Mouse (Mus musculus): ENCODE measurements at regions not wholly inside any gene's neighbourhood (a gene's known extent, or its start where the extent isn't known, plus 50 kb on each side); places are given as distances from the start of the nearest gene placed in this dataset.

DNA sequence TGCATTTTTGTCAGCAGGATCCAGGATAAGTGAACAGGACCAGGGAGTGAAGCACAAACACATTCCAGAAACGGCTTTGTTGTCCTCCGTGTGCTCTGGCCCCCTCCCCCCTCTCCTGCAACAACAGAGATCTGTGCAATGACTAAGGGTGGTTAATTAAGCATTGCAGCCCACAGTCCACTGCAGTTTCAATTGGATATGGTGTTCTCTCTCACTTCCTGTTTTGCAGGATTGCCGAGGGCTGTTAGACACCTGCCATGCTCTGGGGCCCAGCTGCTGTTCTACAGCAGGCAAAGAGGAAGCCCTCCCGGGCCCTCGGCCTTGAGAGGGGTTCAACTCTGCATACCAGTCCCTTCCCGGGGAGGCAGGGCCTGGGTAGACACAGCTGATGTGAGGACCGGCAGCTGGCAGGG lies 293.5 kb downstream of the Maf start:
- H3K27ac ChIP-seq, result no peak overlapping the region
- ATAC-seq (replicated peaks), result 0 out of 2 replicates have a peak, but pooled peaks have one; percentile 24
- no peaks in the 10 kb centered on the region for H3K9me3 ChIP-seq
- WGBS, result 12% methylated on average over 7 of the region's 7 CpGs
- no peaks in the 10 kb centered on the region for H3K27me3 ChIP-seq (replicated peaks)
- no peak overlapping the region for H3K9ac ChIP-seq
- H3K4me2 ChIP-seq, result no peak overlapping the region
- no peak overlapping the region for H3K4me3 ChIP-seq
- H3K4me1 ChIP-seq, result peaks cover 5% of the 10 kb centered on the region
- no peaks in the 10 kb centered on the region for H3K36me3 ChIP-seq (replicated peaks)

DNA sequence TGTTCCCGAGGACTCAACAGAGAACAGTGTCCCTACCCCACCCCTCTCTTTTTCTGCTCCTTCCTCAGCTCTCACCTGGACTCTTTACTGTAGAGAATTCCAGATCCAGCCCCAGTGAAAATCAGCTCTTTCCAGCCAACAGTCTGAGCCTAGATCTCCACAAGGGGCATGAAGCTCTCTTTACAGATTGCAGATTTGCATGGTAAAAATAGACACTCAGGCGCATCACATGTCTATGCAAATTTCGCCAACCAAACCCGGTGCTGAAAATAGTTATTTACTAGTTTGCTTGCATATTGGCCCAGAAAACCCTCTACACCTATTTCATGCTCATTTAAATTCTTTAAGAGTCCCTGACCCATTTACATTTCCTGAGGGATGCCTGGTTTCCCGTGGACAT lies 295.8 kb downstream of the Maf start:
- Histone ChIP-seq H3K4me3 (no peak overlapping the region), H3K9me3 (no peaks in the 10 kb centered on the region), H3K27me3 (replicated peaks) (no peaks in the 10 kb centered on the region), H3K4me1 (peaks cover 5% of the 10 kb centered on the region), H3K27ac (no peak overlapping the region), H3K9ac (no peak overlapping the region), H3K36me3 (replicated peaks) (no peaks in the 10 kb centered on the region), H3K4me2 (no peak overlapping the region)
- no peak for ATAC-seq (replicated peaks)
- WGBS, result 79% methylated on average over 5 of the region's 5 CpGs

DNA sequence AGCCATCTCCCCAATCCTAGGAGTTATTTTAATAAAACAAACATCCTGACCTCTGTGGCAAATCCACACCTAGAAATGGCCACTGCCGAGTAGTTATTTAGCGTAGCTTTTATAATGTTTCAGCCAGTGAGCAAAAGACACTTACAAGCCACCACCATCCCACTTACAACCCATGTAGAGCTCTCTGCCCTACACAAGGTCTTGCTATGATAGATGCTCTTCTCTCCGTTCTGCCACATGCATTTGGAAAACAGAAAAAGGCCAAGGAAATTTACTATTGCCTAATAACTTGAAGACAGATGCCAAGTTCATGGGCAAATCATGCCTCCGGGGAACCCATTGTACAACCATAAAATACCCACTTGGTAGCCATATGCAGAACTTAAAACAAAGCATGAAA lies 296.5 kb downstream of the Maf start:
- ATAC-seq (replicated peaks), result no peak
- H3K9ac ChIP-seq, result no peak overlapping the region
- 94% methylated on average over 4 of the region's 4 CpGs for WGBS
- H3K9me3 ChIP-seq, result no peaks in the 10 kb centered on the region
- no peak overlapping the region for H3K4me3 ChIP-seq
- H3K4me2 ChIP-seq, result no peak overlapping the region
- H3K27ac ChIP-seq, result no peak overlapping the region
- no peaks in the 10 kb centered on the region for H3K27me3 ChIP-seq (replicated peaks)
- H3K36me3 ChIP-seq (replicated peaks), result no peaks in the 10 kb centered on the region
- peaks cover 5% of the 10 kb centered on the region for H3K4me1 ChIP-seq

DNA sequence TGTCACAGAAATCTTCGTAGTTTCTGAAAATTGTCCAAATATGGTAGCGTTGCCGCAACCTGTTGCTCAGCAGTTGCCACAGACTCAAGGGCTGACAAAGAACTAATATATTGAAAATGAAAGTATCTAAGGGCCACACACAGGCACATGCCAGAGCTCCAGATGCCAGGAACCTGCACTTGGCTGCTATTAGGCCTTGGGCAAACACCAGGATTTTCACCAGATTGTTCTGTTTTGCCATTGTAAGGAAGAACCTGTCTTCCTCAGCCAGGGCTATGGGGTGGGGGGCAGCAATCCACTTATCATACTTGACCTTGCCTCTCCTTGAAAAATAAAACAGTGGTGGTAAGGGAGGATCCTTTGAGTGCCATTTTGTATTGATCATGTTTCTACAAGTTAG lies 297.4 kb downstream of the Maf start:
- H3K4me3 ChIP-seq, result no peak overlapping the region
- H3K36me3 ChIP-seq (replicated peaks), result no peaks in the 10 kb centered on the region
- peaks cover 5% of the 10 kb centered on the region for H3K4me1 ChIP-seq
- H3K27ac ChIP-seq, result no peak overlapping the region
- ATAC-seq (replicated peaks), result no peak
- no peaks in the 10 kb centered on the region for H3K27me3 ChIP-seq (replicated peaks)
- H3K4me2 ChIP-seq, result no peak overlapping the region
- WGBS, result 96% methylated on average over 3 of the region's 3 CpGs
- H3K9me3 ChIP-seq, result no peaks in the 10 kb centered on the region
- no peak overlapping the region for H3K9ac ChIP-seq

DNA sequence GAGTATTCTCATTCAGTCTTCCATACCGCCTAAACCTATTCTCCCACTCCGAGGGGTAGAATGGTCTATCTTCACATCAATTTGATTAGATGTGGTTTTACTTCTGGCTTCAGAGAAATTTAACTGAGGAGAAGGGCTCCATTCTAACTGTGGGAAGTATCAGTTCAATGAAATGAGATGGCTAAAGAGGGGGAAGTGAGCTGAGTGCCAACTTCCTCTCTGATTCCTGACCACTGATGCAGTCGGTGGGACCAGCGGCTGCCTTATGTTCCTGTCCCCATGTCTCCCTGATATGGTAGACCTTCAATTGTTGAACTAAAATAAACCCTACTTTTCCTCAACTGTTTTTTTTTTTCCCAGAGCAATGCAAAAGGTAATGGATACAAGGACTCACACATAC lies 300.1 kb downstream of the Maf start:
- H3K9me3 ChIP-seq, result no peaks in the 10 kb centered on the region
- 95% methylated on average over 4 of the region's 4 CpGs for WGBS
- H3K9ac ChIP-seq, result no peak overlapping the region
- H3K4me1 ChIP-seq, result no peaks in the 10 kb centered on the region
- no peak overlapping the region for H3K27ac ChIP-seq
- no peaks in the 10 kb centered on the region for H3K36me3 ChIP-seq (replicated peaks)
- no peaks in the 10 kb centered on the region for H3K27me3 ChIP-seq (replicated peaks)
- no peak overlapping the region for H3K4me2 ChIP-seq
- H3K4me3 ChIP-seq, result no peak overlapping the region
- ATAC-seq (replicated peaks), result no peak

- no peak overlapping the region for H3K9ac ChIP-seq
- no peaks in the 10 kb centered on the region for H3K4me1 ChIP-seq
- no peak overlapping the region for H3K4me3 ChIP-seq
- WGBS, result 82% methylated on average over 4 of the region's 4 CpGs
- H3K9me3 ChIP-seq, result no peaks in the 10 kb centered on the region
- no peaks in the 10 kb centered on the region for H3K36me3 ChIP-seq (replicated peaks)
- H3K27ac ChIP-seq, result no peak overlapping the region
- ATAC-seq (replicated peaks), result no peak
- H3K4me2 ChIP-seq, result no peak overlapping the region
- no peaks in the 10 kb centered on the region for H3K27me3 ChIP-seq (replicated peaks)
Measured at GRCm38 (mm10) chr8:115403601-115404000, 304.0 kb downstream of the Maf start.

GRCm38 (mm10) chr8:115402471-115403197 lies 305.0 kb downstream of the Maf start:
- 73% methylated on average over 10 of the region's 10 CpGs for WGBS
- H3K27me3 ChIP-seq (replicated peaks), result no peaks in the 10 kb centered on the region
- no peak for ATAC-seq (replicated peaks)
- H3K4me2 ChIP-seq, result no peak overlapping the region
- H3K9ac ChIP-seq, result no peak overlapping the region
- no peaks in the 10 kb centered on the region for H3K4me1 ChIP-seq
- no peak overlapping the region for H3K27ac ChIP-seq
- H3K9me3 ChIP-seq, result no peaks in the 10 kb centered on the region
- no peak overlapping the region for H3K4me3 ChIP-seq
- H3K36me3 ChIP-seq (replicated peaks), result no peaks in the 10 kb centered on the region

Data from midbrain, embryonic 15.5 days (tissue).